Mouse (Mus musculus): Measurements from ENCODE around the gene Heatr4. TPM values are rescaled to one million over a fixed set of nuclear protein-coding genes. Genes with fewer than 3 reads are reported as not detected.
"Not testable (repeated sequence)": the region's sequence is repeated elsewhere in the genome, so short reads cannot be mapped to it uniquely, and the experiment has no call there.

The Heatr4 gene
- polyA plus RNA-seq, 1 experiment = not detected

- no peaks in the 10 kb centered on the region for H3K36me3 ChIP-seq (ENCODE audit: control insufficient read depth, insufficient read depth, low read length)
- H3K27me3 ChIP-seq (ENCODE audit: control insufficient read depth, insufficient read depth, low read length) = no peaks in the 10 kb centered on the region; the same call in 1 of the 2 replicates
- H3K4me3 ChIP-seq (ENCODE audit: low read depth, low read length) = no peak overlapping the region
- H3K27ac ChIP-seq (ENCODE audit: insufficient read depth, low read depth, low read length) = no peak overlapping the region
- no peak for TF ChIP-seq CTCF (IDR thresholded peaks at IDR 0.05; ENCODE audit: extremely low read depth, insufficient read length, insufficient replicate concordance, low read depth, low read length)
- TF ChIP-seq POLR2A (IDR thresholded peaks at IDR 0.05; ENCODE audit: low read depth, low read length) = no peak
- 53% methylated on average over 9 of the region's 9 CpGs for WGBS
- peaks cover 4% of the 10 kb centered on the region; the same call in 1 of the 2 replicates for H3K4me1 ChIP-seq (ENCODE audit: control insufficient read depth, insufficient read depth, insufficient read length, low read length)
Observed at GRCm38 (mm10) chr12:84023052-84023745, 38.5 kb upstream of the Heatr4 start.

- not testable (repeated sequence) for H3K27ac ChIP-seq (ENCODE audit: insufficient read depth, low read depth, low read length); H3K27me3 ChIP-seq (ENCODE audit: control insufficient read depth, insufficient read depth, low read length); H3K36me3 ChIP-seq (ENCODE audit: control insufficient read depth, insufficient read depth, low read length); H3K4me1 ChIP-seq (ENCODE audit: control insufficient read depth, insufficient read depth, insufficient read length, low read length); H3K4me3 ChIP-seq (ENCODE audit: low read depth, low read length)
- WGBS = 72% methylated on average over 4 of the region's 4 CpGs
Observed at GRCm38 (mm10) chr12:84022266-84022665, 37.6 kb upstream of the Heatr4 start.

- not testable (repeated sequence) for H3K27me3 ChIP-seq (ENCODE audit: control insufficient read depth, insufficient read depth, low read length); H3K4me3 ChIP-seq (ENCODE audit: low read depth, low read length); H3K27ac ChIP-seq (ENCODE audit: insufficient read depth, low read depth, low read length); H3K36me3 ChIP-seq (ENCODE audit: control insufficient read depth, insufficient read depth, low read length); H3K4me1 ChIP-seq (ENCODE audit: control insufficient read depth, insufficient read depth, insufficient read length, low read length)
- 5% methylated on average over 7 of the region's 7 CpGs for WGBS
Observed at GRCm38 (mm10) chr12:84020528-84020927, 35.9 kb upstream of the Heatr4 start.

DNA sequence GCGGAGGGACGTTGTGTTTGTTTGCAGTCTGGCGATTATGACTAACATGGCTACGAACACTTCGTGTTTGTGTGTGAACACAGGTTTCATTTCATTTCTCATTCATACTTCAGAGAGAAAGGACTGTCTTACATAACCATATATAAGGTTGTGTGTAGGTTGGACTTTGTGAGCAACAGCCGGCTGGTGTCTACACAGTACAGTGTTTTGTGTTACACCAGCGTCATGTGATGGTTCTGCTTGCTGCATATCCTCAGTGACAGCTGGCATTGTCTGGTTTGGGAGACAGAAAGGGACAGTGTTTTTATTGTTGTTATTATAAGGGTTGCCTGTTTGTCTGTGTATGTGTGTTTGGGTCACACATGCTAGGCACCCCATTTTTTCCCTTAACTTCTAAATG, 29.0 kb upstream of the Heatr4 start:
- Histone ChIP-seq H3K36me3 (ENCODE audit: control insufficient read depth, insufficient read depth, low read length) (no peaks in the 10 kb centered on the region), H3K27ac (ENCODE audit: insufficient read depth, low read depth, low read length) (no peak overlapping the region), H3K27me3 (ENCODE audit: control insufficient read depth, insufficient read depth, low read length) (no peaks in the 10 kb centered on the region), H3K4me1 (ENCODE audit: control insufficient read depth, insufficient read depth, insufficient read length, low read length) (peaks cover 6% of the 10 kb centered on the region; the same call in 1 of the 2 replicates), H3K4me3 (ENCODE audit: low read depth, low read length) (no peak overlapping the region)
- 87% methylated on average over 7 of the region's 7 CpGs for WGBS
- no peak for TF ChIP-seq CTCF (IDR thresholded peaks at IDR 0.05; ENCODE audit: extremely low read depth, insufficient read length, insufficient replicate concordance, low read depth, low read length)
- no peak for TF ChIP-seq POLR2A (IDR thresholded peaks at IDR 0.05; ENCODE audit: low read depth, low read length)

GRCm38 (mm10) chr12:84013130-84013529, 28.5 kb upstream of the Heatr4 start:
- H3K36me3 ChIP-seq (ENCODE audit: control insufficient read depth, insufficient read depth, low read length) = no peaks in the 10 kb centered on the region
- H3K4me1 ChIP-seq (ENCODE audit: control insufficient read depth, insufficient read depth, insufficient read length, low read length) = peaks cover 6% of the 10 kb centered on the region; the same call in 1 of the 2 replicates
- 75% methylated on average over 6 of the region's 6 CpGs for WGBS
- TF ChIP-seq POLR2A (IDR thresholded peaks at IDR 0.05; ENCODE audit: low read depth, low read length) (no peak), CTCF (IDR thresholded peaks at IDR 0.05; ENCODE audit: extremely low read depth, insufficient read length, insufficient replicate concordance, low read depth, low read length) (no peak)
- no peak overlapping the region for H3K4me3 ChIP-seq (ENCODE audit: low read depth, low read length)
- H3K27ac ChIP-seq (ENCODE audit: insufficient read depth, low read depth, low read length) = no peak overlapping the region
- H3K27me3 ChIP-seq (ENCODE audit: control insufficient read depth, insufficient read depth, low read length) = no peaks in the 10 kb centered on the region

GRCm38 (mm10) chr12:84011251-84012040, 26.8 kb upstream of the Heatr4 start:
- Histone ChIP-seq H3K27ac (ENCODE audit: insufficient read depth, low read depth, low read length) (no peak overlapping the region), H3K36me3 (ENCODE audit: control insufficient read depth, insufficient read depth, low read length) (no peaks in the 10 kb centered on the region), H3K4me1 (ENCODE audit: control insufficient read depth, insufficient read depth, insufficient read length, low read length) (peaks cover 6% of the 10 kb centered on the region; the same call in 1 of the 2 replicates), H3K4me3 (ENCODE audit: low read depth, low read length) (no peak overlapping the region), H3K27me3 (ENCODE audit: control insufficient read depth, insufficient read depth, low read length) (no peaks in the 10 kb centered on the region)
- TF ChIP-seq CTCF (IDR thresholded peaks at IDR 0.05; ENCODE audit: extremely low read depth, insufficient read length, insufficient replicate concordance, low read depth, low read length) (no peak), POLR2A (IDR thresholded peaks at IDR 0.05; ENCODE audit: low read depth, low read length) (no peak)
- 25% methylated on average over 12 of the region's 12 CpGs for WGBS

- no peak for TF ChIP-seq POLR2A (IDR thresholded peaks at IDR 0.05; ENCODE audit: low read depth, low read length)
- no peak for TF ChIP-seq CTCF (IDR thresholded peaks at IDR 0.05; ENCODE audit: extremely low read depth, insufficient read length, insufficient replicate concordance, low read depth, low read length)
- Histone ChIP-seq H3K4me3 (ENCODE audit: low read depth, low read length) (no peak overlapping the region), H3K27ac (ENCODE audit: insufficient read depth, low read depth, low read length) (no peak overlapping the region), H3K27me3 (ENCODE audit: control insufficient read depth, insufficient read depth, low read length) (no peaks in the 10 kb centered on the region), H3K36me3 (ENCODE audit: control insufficient read depth, insufficient read depth, low read length) (no peaks in the 10 kb centered on the region), H3K4me1 (ENCODE audit: control insufficient read depth, insufficient read depth, insufficient read length, low read length) (peaks cover 6% of the 10 kb centered on the region; the same call in 1 of the 2 replicates)
- WGBS = 53% methylated on average over 3 of the region's 3 CpGs
Observed at GRCm38 (mm10) chr12:84010201-84010600, 25.5 kb upstream of the Heatr4 start.

DNA sequence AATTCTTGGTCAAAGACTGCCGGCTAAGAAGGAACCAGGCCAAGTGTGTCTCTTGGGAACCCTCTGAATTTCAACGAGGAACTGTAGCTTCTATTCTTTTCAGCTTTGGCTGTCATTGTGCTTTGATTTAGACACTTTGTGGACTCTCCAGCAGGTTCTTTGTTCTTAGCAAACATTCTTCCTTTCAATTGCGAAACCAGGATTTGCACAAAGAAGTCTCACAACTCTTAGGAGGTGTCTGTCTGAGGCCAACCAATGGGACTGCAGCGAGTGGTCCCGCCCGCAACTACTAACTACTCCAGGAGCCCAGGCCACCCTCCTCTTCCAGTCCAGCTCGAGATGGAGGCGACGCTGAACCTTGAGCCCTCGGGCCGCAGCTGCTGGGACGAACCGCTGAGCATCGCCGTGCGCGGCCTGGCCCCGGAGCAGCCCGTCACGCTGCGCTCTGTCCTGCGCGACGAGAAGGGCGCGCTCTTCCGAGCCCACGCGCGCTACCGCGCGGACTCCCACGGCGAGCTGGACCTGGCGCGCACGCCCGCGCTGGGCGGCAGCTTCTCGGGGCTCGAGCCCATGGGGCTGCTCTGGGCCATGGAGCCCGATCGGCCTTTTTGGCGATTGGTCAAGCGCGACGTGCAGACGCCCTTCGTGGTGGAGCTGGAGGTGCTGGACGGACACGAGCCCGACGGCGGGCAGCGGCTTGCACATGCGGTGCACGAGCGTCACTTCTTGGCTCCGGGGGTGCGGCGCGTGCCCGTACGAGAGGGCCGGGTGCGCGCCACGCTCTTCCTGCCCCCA, 24.7 kb upstream of the Heatr4 start, which contains the start of gene Acot1:
Gene Acot1, plus strand, starts transcription at position 320 of the 795 bp plus-strand sequence.
- H3K4me1 ChIP-seq (ENCODE audit: control insufficient read depth, insufficient read depth, insufficient read length, low read length); H3K27me3 ChIP-seq (ENCODE audit: control insufficient read depth, insufficient read depth, low read length); H3K36me3 ChIP-seq (ENCODE audit: control insufficient read depth, insufficient read depth, low read length); H3K27ac ChIP-seq (ENCODE audit: insufficient read depth, low read depth, low read length): not testable (repeated sequence)
- WGBS = under 1% methylated on average over 67 of the region's 70 CpGs
- H3K4me3 ChIP-seq (ENCODE audit: low read depth, low read length) = peak within 1 kb of the TSS; percentile 64

Data from small intestine, adult 2 months (tissue).